Comparison of ENCODE assay signal across 17 mouse cellular contexts in the genomic region with DNA sequence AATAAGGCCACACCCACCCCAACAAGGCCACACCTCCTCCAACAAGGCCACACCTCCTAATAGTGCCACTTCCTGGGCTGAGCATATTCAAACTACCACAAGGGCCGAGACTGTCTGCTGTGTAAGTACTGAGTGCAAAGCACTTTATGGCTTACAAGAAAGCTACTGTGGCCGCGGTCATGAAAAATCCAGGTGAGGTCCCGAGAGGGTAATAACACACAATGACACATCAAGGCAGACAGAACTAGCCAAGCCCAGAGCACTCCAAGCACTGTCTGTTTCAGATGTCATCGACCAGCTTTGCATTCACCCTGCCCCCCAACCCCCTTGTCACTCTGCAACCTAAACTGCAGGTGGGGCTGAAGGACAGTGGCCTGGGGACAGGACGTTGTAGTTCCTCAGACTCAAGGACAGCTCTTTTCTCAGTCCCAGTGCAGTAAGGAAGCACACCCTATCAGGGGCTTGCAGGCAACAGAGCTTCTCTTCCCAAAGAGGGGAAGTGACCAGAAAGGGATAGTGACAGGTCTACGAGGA. TPM values are rescaled to one million over a fixed set of nuclear protein-coding genes. Genes with fewer than 3 reads are reported as not detected.
DNase-seq lines count a peak whose midpoint lies in the region; ATAC-seq lines count a peak whose summit lies in the region.
"Had no signal": no experiment of that assay in that cellular context is flagged by ENCODE, and none has a peak within 500 bp of the region (broad histone marks: within the 10 kb centered on the region; RNA-seq: fewer than 3 reads in every experiment).

No protein-coding gene starts in this region.

- WGBS in embryonic facial prominence, embryonic 11.5 days: 42% methylated on average over 7 of the region's 7 CpGs
- WGBS in embryonic facial prominence, embryonic 10.5 days: 41% methylated on average over 7 of the region's 7 CpGs
- 52% methylated on average over 7 of the region's 7 CpGs for WGBS in midbrain, embryonic 12.5 days
- 44% methylated on average over 7 of the region's 7 CpGs for WGBS in midbrain, embryonic 15.5 days
- 23% methylated on average over 7 of the region's 7 CpGs for WGBS in liver, embryonic 12.5 days (ENCODE audit: insufficient replicate concordance)
- WGBS in forebrain, embryonic 10.5 days: 51% methylated on average over 7 of the region's 7 CpGs
- 55% methylated on average over 7 of the region's 7 CpGs for WGBS in midbrain, embryonic 13.5 days

- H3K27me3 ChIP-seq in embryonic facial prominence, embryonic 11.5 days (ENCODE audit: control insufficient read depth, insufficient read depth, low read length): no peaks in the 10 kb centered on the region
- peaks cover 9% of the 10 kb centered on the region for H3K27me3 ChIP-seq in embryonic facial prominence, embryonic 10.5 days (replicated peaks; ENCODE audit: low read depth, poor library complexity, severe bottlenecking)
- peaks cover 2% of the 10 kb centered on the region; the same call in 1 of the 2 replicates for H3K27me3 ChIP-seq in midbrain, embryonic 12.5 days
- H3K27me3 ChIP-seq in midbrain, embryonic 15.5 days (replicated peaks): no peaks in the 10 kb centered on the region
- peaks cover 20% of the 10 kb centered on the region for H3K27me3 ChIP-seq in liver, embryonic 12.5 days (replicated peaks)
- peaks cover 10% of the 10 kb centered on the region; the same call in 1 of the 2 replicates for H3K27me3 ChIP-seq in forebrain, embryonic 10.5 days (ENCODE audit: poor library complexity, severe bottlenecking)
- no peaks in the 10 kb centered on the region for H3K27me3 ChIP-seq in midbrain, embryonic 13.5 days

- no peak overlapping the region for H3K27ac ChIP-seq in embryonic facial prominence, embryonic 11.5 days (replicated peaks; ENCODE audit: low read depth, low read length)
- no peak overlapping the region for H3K27ac ChIP-seq in embryonic facial prominence, embryonic 10.5 days (replicated peaks)
- H3K27ac ChIP-seq in midbrain, embryonic 12.5 days (replicated peaks): no peak overlapping the region
- H3K27ac ChIP-seq in midbrain, embryonic 15.5 days: no peak overlapping the region
- H3K27ac ChIP-seq in liver, embryonic 12.5 days: peak overlapping the region; percentile 90
- H3K27ac ChIP-seq in forebrain, embryonic 10.5 days: no peak overlapping the region
- H3K27ac ChIP-seq in midbrain, embryonic 13.5 days: no peak overlapping the region

- H3K4me3 ChIP-seq in embryonic facial prominence, embryonic 11.5 days (ENCODE audit: low read depth, low read length): no peak overlapping the region
- no peak overlapping the region for H3K4me3 ChIP-seq in embryonic facial prominence, embryonic 10.5 days
- H3K4me3 ChIP-seq in midbrain, embryonic 12.5 days: no peak overlapping the region
- H3K4me3 ChIP-seq in midbrain, embryonic 15.5 days: no peak overlapping the region
- peak overlapping the region; percentile 51 for H3K4me3 ChIP-seq in liver, embryonic 12.5 days
- no peak overlapping the region for H3K4me3 ChIP-seq in forebrain, embryonic 10.5 days
- H3K4me3 ChIP-seq in midbrain, embryonic 13.5 days (replicated peaks): no peak overlapping the region

- H3K36me3 ChIP-seq in embryonic facial prominence, embryonic 11.5 days (replicated peaks; ENCODE audit: control insufficient read depth, insufficient read depth, low read depth, low read length): no peaks in the 10 kb centered on the region
- peaks cover 42% of the 10 kb centered on the region for H3K36me3 ChIP-seq in embryonic facial prominence, embryonic 10.5 days (replicated peaks)
- H3K36me3 ChIP-seq in midbrain, embryonic 12.5 days: peaks cover 54% of the 10 kb centered on the region
- H3K36me3 ChIP-seq in midbrain, embryonic 15.5 days (replicated peaks): peaks cover 9% of the 10 kb centered on the region; the same call in 1 of the 2 replicates
- H3K36me3 ChIP-seq in liver, embryonic 12.5 days: no peaks in the 10 kb centered on the region
- peaks cover 52% of the 10 kb centered on the region for H3K36me3 ChIP-seq in forebrain, embryonic 10.5 days (replicated peaks)
- peaks cover 57% of the 10 kb centered on the region for H3K36me3 ChIP-seq in midbrain, embryonic 13.5 days

- no peak for ATAC-seq in embryonic facial prominence, embryonic 11.5 days (replicated peaks; ENCODE audit: insufficient number of reproducible peaks, low FRiP score, low TSS enrichment, low read depth)
- peak; percentile 12; the same call in 1 of the 2 replicates for ATAC-seq in midbrain, embryonic 12.5 days (ENCODE audit: low FRiP score, low read depth)
- no peak for ATAC-seq in midbrain, embryonic 15.5 days (replicated peaks)
- ATAC-seq in liver, embryonic 12.5 days: no peak
- no peak for ATAC-seq in midbrain, embryonic 13.5 days
- ATAC-seq: inflammation-experienced regulatory T-cells, adult 6 months had no signal

- no peaks in the 10 kb centered on the region for H3K9me3 ChIP-seq in embryonic facial prominence, embryonic 11.5 days (replicated peaks; ENCODE audit: control insufficient read depth, low read length)
- no peaks in the 10 kb centered on the region for H3K9me3 ChIP-seq in embryonic facial prominence, embryonic 10.5 days
- H3K9me3 ChIP-seq in midbrain, embryonic 12.5 days: no peaks in the 10 kb centered on the region
- H3K9me3 ChIP-seq in midbrain, embryonic 15.5 days: no peaks in the 10 kb centered on the region
- no peaks in the 10 kb centered on the region for H3K9me3 ChIP-seq in liver, embryonic 12.5 days (replicated peaks)
- no peaks in the 10 kb centered on the region for H3K9me3 ChIP-seq in forebrain, embryonic 10.5 days
- no peaks in the 10 kb centered on the region for H3K9me3 ChIP-seq in midbrain, embryonic 13.5 days

- no peaks in the 10 kb centered on the region for H3K4me1 ChIP-seq in embryonic facial prominence, embryonic 11.5 days (ENCODE audit: control insufficient read depth, insufficient read depth, low read length)
- H3K4me1 ChIP-seq in embryonic facial prominence, embryonic 10.5 days: peaks cover 20% of the 10 kb centered on the region
- H3K4me1 ChIP-seq in midbrain, embryonic 12.5 days: no peaks in the 10 kb centered on the region
- H3K4me1 ChIP-seq in midbrain, embryonic 15.5 days: no peaks in the 10 kb centered on the region
- H3K4me1 ChIP-seq in liver, embryonic 12.5 days: peaks cover 44% of the 10 kb centered on the region
- H3K4me1 ChIP-seq in forebrain, embryonic 10.5 days: peaks cover 20% of the 10 kb centered on the region
- H3K4me1 ChIP-seq in midbrain, embryonic 13.5 days (replicated peaks): no peaks in the 10 kb centered on the region

- no peak for DNase-seq in embryonic facial prominence, embryonic 11.5 days (ENCODE audit: low spot score)
- no peak for DNase-seq in embryonic facial prominence, embryonic 10.5 days (ENCODE audit: low spot score)
- DNase-seq in forebrain, embryonic 10.5 days (ENCODE audit: extremely low spot score, low spot score): no peak
- no peak for DNase-seq in right cerebral cortex, postnatal 14 days
- DNase-seq: cerebellum, adult 2 months; layer of hippocampus, adult 9-11 months; midbrain, embryonic 14.5 days; right cerebral cortex, postnatal 25 days had no signal

- no peak overlapping the region for H3K9ac ChIP-seq in embryonic facial prominence, embryonic 11.5 days (replicated peaks; ENCODE audit: low read length)
- no peak overlapping the region for H3K9ac ChIP-seq in midbrain, embryonic 12.5 days (replicated peaks)
- no peak overlapping the region for H3K9ac ChIP-seq in midbrain, embryonic 15.5 days
- peak overlapping the region; percentile 72 for H3K9ac ChIP-seq in liver, embryonic 12.5 days
- H3K9ac ChIP-seq in midbrain, embryonic 13.5 days (replicated peaks): no peak overlapping the region

- peak overlapping the region; percentile 8; the same call in 1 of the 2 replicates for H3K4me2 ChIP-seq in embryonic facial prominence, embryonic 11.5 days (ENCODE audit: low read depth, low read length)
- H3K4me2 ChIP-seq in midbrain, embryonic 12.5 days (replicated peaks): no peak overlapping the region
- H3K4me2 ChIP-seq in midbrain, embryonic 15.5 days: no peak overlapping the region
- H3K4me2 ChIP-seq in liver, embryonic 12.5 days: peak overlapping the region; percentile 70
- H3K4me2 ChIP-seq in midbrain, embryonic 13.5 days (replicated peaks): no peak overlapping the region

RNA-seq across cellular contexts. Expression of a gene that starts 27.8 kb away (rescaled TPM):
- 82.7 and 98.5 TPM in 2 replicates for polyA plus RNA-seq in embryonic facial prominence, embryonic 11.5 days (2014; fragmentation: Nextera tagmentation; extraction: Ambion mirVana)
- polyA plus RNA-seq in embryonic facial prominence, embryonic 10.5 days (2016; fragmentation: Nextera tagmentation; extraction: Ambion mirVana): 43.6 and 60.0 TPM in 2 replicates
- polyA plus RNA-seq in midbrain, embryonic 12.5 days (2016; fragmentation: Nextera tagmentation; extraction: Ambion mirVana): 62.3 and 66.3 TPM in 2 replicates
- 42.9 and 50.3 TPM in 2 replicates for polyA plus RNA-seq in midbrain, embryonic 15.5 days (2015; fragmentation: Nextera tagmentation; extraction: Ambion mirVana)
- polyA plus RNA-seq in liver, embryonic 12.5 days (2016; fragmentation: Nextera tagmentation; extraction: Ambion mirVana): 1.7 and 3.1 TPM in 2 replicates
- polyA plus RNA-seq in forebrain, embryonic 10.5 days (2016; fragmentation: Nextera tagmentation; extraction: Ambion mirVana): 53.3 and 63.2 TPM in 2 replicates
- 67.2 and 70.8 TPM in 2 replicates for polyA plus RNA-seq in midbrain, embryonic 13.5 days (2015; fragmentation: Nextera tagmentation; extraction: Ambion mirVana)

RNA-seq across cellular contexts. Expression of a gene that starts 29.0 kb away (rescaled TPM):
- polyA plus RNA-seq in embryonic facial prominence, embryonic 11.5 days (2014; fragmentation: Nextera tagmentation; extraction: Ambion mirVana): not detected in 2 replicates
- polyA plus RNA-seq in embryonic facial prominence, embryonic 10.5 days (2016; fragmentation: Nextera tagmentation; extraction: Ambion mirVana): not detected in 2 replicates
- polyA plus RNA-seq in midbrain, embryonic 12.5 days (2016; fragmentation: Nextera tagmentation; extraction: Ambion mirVana): not detected in 2 replicates
- 0.06 and 0.08 TPM in 2 replicates for polyA plus RNA-seq in midbrain, embryonic 15.5 days (2015; fragmentation: Nextera tagmentation; extraction: Ambion mirVana)
- polyA plus RNA-seq in liver, embryonic 12.5 days (2016; fragmentation: Nextera tagmentation; extraction: Ambion mirVana): not detected in 2 replicates
- not detected in 2 replicates for polyA plus RNA-seq in forebrain, embryonic 10.5 days (2016; fragmentation: Nextera tagmentation; extraction: Ambion mirVana)
- 0.24 TPM in 1 of 2 replicates, not detected in the other for polyA plus RNA-seq in midbrain, embryonic 13.5 days (2015; fragmentation: Nextera tagmentation; extraction: Ambion mirVana)
- polyA plus RNA-seq: embryonic facial prominence, embryonic 14.5 days; heart, embryonic 16.5 days; inflammation-experienced regulatory T-cells, adult 6 months; midbrain, embryonic 14.5 days; neural tube, embryonic 14.5 days; stomach, embryonic 16.5 days had no signal

RNA-seq across cellular contexts. Expression of a gene that starts 57.2 kb away (rescaled TPM):
- polyA plus RNA-seq in embryonic facial prominence, embryonic 11.5 days (2014; fragmentation: Nextera tagmentation; extraction: Ambion mirVana): 12.4 and 15.9 TPM in 2 replicates
- 15.6 and 16.2 TPM in 2 replicates for polyA plus RNA-seq in embryonic facial prominence, embryonic 10.5 days (2016; fragmentation: Nextera tagmentation; extraction: Ambion mirVana)
- polyA plus RNA-seq in midbrain, embryonic 12.5 days (2016; fragmentation: Nextera tagmentation; extraction: Ambion mirVana): 28.9 and 31.8 TPM in 2 replicates
- polyA plus RNA-seq in midbrain, embryonic 15.5 days (2015; fragmentation: Nextera tagmentation; extraction: Ambion mirVana): 216 and 230 TPM in 2 replicates
- 1.3 and 1.5 TPM in 2 replicates for polyA plus RNA-seq in liver, embryonic 12.5 days (2016; fragmentation: Nextera tagmentation; extraction: Ambion mirVana)
- polyA plus RNA-seq in forebrain, embryonic 10.5 days (2016; fragmentation: Nextera tagmentation; extraction: Ambion mirVana): 16.2 and 18.8 TPM in 2 replicates
- 103 and 116 TPM in 2 replicates for polyA plus RNA-seq in midbrain, embryonic 13.5 days (2015; fragmentation: Nextera tagmentation; extraction: Ambion mirVana)

RNA-seq across cellular contexts. Expression of a gene that starts 57.2 kb away (rescaled TPM):
- 0.46 TPM in 1 of 2 replicates, not detected in the other for polyA plus RNA-seq in embryonic facial prominence, embryonic 11.5 days (2014; fragmentation: Nextera tagmentation; extraction: Ambion mirVana)
- 0.77 TPM in 1 of 2 replicates, not detected in the other for polyA plus RNA-seq in embryonic facial prominence, embryonic 10.5 days (2016; fragmentation: Nextera tagmentation; extraction: Ambion mirVana)
- polyA plus RNA-seq in midbrain, embryonic 12.5 days (2016; fragmentation: Nextera tagmentation; extraction: Ambion mirVana): 0.51 TPM in 1 of 2 replicates, not detected in the other
- polyA plus RNA-seq in midbrain, embryonic 15.5 days (2015; fragmentation: Nextera tagmentation; extraction: Ambion mirVana): 1.0 and 1.4 TPM in 2 replicates
- not detected in 2 replicates for polyA plus RNA-seq in liver, embryonic 12.5 days (2016; fragmentation: Nextera tagmentation; extraction: Ambion mirVana)
- not detected in 2 replicates for polyA plus RNA-seq in forebrain, embryonic 10.5 days (2016; fragmentation: Nextera tagmentation; extraction: Ambion mirVana)
- 0.58 and 0.59 TPM in 2 replicates for polyA plus RNA-seq in midbrain, embryonic 13.5 days (2015; fragmentation: Nextera tagmentation; extraction: Ambion mirVana)
- polyA plus RNA-seq: embryonic facial prominence, embryonic 14.5 days; inflammation-experienced regulatory T-cells, adult 6 months; midbrain, embryonic 14.5 days; stomach, embryonic 16.5 days had no signal

Comparison
In these comparisons a context has a peak if more than half of its experiments do, and no peak if none do; other contexts are left out.
1. H3K4me2 ChIP-seq: peak in embryonic facial prominence, embryonic 11.5 days (single experiment) and liver, embryonic 12.5 days (single experiment); none in midbrain, embryonic 12.5 days (single experiment), midbrain, embryonic 15.5 days (single experiment) and midbrain, embryonic 13.5 days (single experiment).
2. RNA of a gene that starts 27.8 kb away (polyA plus RNA-seq): 82.7 to 98.5 TPM in embryonic facial prominence, embryonic 11.5 days, 67.2 to 70.8 TPM in midbrain, embryonic 13.5 days, 62.3 to 66.3 TPM in midbrain, embryonic 12.5 days, 53.3 to 63.2 TPM in forebrain, embryonic 10.5 days, 43.6 to 60.0 TPM in embryonic facial prominence, embryonic 10.5 days and 42.9 to 50.3 TPM in midbrain, embryonic 15.5 days; 1.7 to 3.1 TPM in liver, embryonic 12.5 days; every median in the first group is over 10 times any median in the second.